Mouse (Mus musculus) frontal cortex, postnatal 14 days (tissue): ENCODE measurements around the gene Mef2a.
"Not testable (repeated sequence)": the region's sequence is repeated elsewhere in the genome, so short reads cannot be mapped to it uniquely, and the experiment has no call there.

Experiments
- DNase-seq, 2 experiments: peaks; one replicate each; pipeline ENCODE4 v3.0.0; 2022; ENCODE audit warnings: low spot score in 2 of 2

The Mef2a gene

DNA sequence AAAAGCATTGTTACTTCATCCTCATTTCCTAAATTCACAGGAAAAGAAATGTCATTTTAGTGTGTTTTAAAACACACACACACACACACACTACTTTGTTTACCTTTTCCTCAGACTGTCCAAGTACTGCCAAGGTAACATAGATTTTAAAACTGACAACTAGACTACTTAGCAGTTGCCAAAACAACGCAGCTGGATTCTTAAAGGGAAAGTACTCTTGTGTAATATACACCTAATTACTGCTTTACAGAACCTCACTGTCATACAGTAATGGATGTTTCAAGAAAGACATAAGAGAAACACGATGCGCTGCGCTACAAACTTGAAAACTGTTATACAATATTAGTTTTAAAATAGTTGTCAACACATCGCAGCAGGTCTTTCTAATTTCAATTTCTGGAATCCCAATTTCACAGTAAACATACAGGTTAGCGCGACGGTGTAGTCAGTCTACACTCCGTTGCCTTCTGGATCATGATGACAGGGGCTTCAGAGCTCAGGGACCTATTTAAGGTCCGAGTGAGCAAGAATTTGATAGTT is 1.2 kb downstream of the Mef2a start:
- no peak for DNase-seq

DNA sequence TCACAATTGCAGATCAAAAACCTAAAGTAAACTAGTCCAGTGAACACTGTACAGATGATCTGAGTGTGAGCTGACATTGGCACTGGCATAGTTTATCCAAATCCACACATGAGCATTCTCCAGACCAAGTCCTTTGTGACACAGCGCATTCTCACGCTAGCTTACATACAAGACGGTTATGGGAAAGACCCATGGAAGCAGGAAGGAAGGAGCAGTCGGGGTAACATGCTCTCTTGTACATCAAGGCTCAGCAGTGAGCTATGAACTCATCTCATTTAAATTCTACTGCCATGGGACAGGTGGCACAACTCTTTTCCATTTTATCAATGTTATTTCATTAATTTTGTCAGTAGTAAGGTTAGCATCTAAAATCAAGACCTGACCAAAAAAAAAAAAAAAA is 3.0 kb downstream of the Mef2a start:
- DNase-seq: no peak

DNA sequence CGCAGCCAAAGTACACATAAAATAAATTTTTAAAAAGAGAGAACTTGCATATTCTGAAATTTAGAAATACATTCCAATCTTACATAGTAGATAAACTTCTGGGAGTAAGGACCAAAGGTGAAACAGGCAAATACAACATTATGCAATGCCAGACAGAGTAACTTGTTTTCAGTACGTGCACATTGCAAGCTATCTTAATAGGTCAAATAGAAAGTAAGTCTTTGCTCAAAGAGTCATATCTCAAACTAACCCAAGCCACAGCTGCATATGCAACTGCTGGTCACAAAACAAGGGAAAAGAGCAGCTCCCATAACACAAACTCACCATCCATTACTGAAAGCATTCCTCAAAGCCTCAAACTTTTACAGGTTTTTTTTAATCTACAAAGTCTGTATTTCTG is 4.3 kb downstream of the Mef2a start:
- DNase-seq: no peak

DNA sequence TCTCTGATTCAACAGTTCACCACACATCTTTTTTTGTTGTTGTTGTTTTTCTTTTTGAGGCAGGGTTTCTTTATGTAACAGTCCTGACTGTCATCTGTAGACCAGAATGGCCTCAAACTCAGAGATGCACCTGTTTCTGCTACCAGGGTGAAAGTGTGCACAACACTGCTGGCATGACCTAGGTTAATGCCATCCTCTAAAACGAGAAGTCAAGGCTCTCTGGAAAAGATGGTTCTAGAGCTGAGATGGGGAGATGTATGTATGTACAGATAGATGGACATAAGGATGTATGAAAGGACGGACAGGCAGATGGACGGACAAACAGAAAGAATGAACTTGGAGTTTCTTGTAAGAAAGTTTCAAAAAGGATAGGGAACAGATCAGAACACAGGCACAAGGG is 12.1 kb downstream of the Mef2a start:
- no peak for DNase-seq

DNA sequence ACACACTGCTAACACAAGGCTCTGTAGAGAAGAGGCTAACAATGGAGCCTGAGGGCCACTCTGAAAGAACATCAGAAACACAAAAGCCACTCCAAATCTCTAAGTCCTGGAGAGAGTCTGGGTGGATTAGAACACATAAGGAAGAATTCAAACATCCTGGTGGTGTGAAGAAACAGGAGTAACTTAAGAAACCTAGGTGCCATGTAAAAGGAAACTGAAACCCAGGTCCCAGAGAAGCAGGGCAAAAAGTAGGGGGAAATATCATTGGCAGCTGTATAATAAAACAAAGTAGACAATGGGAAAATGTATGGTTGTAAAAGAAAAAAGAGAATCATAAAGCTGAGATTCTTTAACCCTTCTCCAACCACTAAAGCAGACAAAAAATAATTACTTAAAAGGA is 12.8 kb downstream of the Mef2a start:
- no peak for DNase-seq

DNA sequence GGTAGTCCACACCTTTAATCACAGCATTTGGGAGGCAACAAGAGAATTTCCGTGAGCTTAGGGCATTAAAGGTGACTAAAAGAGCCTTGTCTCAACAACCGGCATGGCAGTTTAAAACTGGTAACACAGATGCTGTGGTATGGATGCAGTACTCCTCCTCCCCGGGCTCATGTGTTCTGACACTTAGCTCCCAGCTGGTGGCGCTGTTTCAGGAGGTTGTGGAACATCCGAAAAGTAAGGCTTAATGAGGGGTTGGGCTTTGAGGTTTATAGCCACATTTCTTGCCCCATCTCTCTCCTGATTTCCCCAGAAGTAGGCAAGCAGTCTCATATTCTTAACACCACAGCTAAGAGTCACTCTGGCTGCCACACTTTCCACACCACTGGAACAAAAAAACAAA is 16.8 kb downstream of the Mef2a start:
- no peak for DNase-seq

DNA sequence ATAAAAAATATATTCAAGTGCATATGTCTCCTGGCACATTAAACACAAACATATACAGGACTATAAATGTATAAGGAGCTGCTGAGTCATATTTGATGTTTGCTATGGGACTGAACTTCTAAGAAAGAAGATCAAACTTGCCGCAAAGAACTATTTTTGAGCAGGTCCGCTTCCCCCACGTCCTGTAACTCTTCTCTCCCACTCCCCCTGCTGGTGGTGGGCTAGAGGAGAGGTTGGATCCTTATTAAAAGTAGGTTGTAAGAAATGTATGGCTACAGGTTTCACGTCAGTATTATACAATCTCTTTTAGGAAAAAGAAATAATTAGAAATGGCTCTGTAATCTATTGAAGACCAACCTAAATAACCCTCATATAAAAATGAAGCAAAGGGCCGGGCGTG is 19.0 kb downstream of the Mef2a start:
- DNase-seq: no peak

DNA sequence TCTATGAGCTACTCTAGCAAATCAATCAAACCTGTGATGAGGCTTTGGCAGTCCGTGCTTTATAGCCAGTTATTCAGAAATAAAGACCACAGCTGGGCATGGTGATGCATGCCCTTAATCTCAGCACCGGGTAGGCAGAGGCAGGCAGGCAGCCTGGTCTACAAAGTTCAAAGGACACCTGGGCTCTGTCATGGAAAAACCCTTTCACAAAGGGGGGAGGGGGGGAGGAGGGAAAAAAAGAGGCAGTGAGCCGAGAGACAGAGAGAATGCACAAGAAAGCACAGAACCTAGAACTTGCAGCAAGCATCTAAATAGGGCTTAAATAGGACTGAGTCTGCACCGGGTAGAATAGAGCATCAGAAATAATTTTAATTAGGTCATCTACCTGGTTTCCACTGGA is 19.7 kb downstream of the Mef2a start:
- no peak for DNase-seq

DNA sequence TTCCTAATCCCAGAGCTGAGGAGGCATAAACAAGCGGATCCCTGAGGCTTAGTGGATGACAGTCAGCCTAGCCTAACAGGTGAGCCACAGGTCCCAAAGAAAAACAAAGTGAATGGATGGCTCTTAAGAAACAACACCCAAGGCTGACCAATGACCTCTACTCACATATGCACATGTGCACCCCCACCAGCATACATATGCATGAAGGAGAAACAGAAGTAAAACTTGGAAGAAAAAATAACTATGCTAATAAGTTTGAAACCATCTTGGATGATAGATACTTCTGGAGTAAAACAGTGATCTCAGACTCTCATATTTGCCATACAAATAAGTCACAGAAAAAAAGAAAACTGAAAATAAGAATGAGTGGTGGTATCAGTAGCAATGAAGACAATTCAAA is 28.2 kb downstream of the Mef2a start:
- DNase-seq: no peak

DNA sequence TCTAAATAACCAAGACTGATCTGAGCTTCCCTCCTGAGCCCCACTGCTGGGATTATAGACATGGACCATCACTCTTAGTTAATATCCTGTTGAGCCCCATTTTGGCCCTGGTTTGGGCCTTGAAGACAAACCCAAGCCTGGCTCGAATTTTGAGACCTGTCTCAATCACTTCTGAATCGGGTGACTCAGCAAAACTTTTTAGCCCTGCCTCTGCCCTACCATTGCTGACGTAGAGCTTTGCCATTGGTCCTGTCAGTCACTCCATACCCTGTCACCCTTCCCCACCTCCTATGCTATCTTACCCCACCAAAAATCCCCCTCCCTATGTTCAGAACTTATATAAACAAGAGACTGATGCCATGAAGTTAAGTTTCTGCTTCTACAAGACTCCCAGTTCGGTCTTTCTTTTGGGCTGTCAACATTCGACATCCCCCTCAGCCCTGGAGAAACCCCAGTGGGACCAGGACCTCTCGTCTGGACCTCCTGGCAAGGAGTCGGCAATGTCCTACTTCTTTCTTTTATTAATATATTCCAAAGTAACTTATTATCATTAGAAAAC is 30.5 kb downstream of the Mef2a start:
- DNase-seq: no peak

DNA sequence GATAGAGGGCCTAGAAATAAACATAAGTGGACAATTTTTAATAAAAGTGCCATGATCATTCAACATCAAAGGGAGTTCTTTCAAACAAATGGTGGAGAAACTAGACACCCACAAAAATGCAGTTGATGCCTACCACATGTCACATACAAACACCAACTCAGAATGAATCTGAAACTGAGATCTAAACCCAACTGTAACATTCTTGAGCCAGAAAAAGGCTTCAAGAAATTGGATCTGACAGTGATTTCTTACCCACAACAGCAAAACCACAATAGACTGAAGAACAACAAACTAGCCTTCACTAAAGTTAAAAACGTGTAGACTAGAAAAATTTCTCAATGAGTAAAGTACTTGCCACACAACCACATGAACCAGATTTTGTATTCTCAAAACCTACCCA is 52.3 kb downstream of the Mef2a start:
- no peak for DNase-seq

DNA sequence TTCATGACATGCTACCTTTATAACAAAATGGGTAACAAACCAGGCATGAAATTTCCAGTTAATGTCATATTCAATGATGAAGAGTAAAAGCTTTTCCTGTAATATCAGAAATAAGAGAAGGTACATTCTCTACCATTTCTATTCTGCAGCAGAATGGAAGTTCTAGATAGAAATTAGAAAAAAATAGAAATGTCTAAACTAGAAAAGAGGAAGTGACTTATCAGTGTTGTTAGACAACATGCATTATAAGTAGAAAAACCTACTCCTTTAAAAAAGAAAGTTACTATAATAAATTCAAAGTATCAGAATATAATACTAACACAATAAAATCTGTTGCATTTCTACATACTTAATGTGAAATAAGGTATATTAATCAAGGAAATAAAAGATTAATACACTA is 54.0 kb downstream of the Mef2a start:
- DNase-seq: no peak

DNA sequence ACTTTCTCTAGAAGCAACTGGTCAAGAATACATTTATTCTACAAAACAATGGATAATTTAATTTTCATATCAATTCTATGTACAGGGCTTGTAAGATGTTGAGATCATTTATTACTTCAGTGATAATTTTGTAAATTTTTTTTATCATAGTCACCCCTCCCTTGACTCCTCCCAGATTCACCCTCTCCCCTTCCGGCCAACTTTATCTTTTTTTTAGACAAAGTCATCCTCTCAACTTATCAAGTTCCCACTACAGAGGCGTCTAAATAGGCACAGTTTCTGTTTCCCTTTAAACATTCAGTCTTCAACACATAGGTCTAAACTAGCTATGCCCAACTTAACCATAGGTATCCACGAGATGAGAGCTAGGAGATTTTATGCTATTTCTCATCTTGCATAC is 59.5 kb downstream of the Mef2a start:
- no peak for DNase-seq

DNA sequence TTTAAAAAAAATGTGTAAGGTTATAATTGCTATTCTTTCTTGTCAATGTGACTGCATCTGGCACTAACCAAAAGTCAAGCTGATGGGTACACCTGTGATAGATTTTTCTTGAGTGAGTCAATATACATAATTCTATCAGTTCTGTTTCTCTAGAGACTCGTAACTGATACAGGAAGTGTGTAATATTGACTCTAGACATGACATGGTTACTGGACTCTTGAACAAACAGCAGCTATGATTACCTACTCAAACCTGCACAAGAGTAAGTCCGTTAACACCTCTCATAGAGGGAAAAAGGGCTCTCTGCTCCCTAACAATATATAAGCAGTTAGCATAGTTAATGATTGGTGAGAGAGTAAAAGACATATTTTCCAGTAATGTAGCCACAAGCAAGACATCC is 62.5 kb downstream of the Mef2a start:
- no peak for DNase-seq

DNA sequence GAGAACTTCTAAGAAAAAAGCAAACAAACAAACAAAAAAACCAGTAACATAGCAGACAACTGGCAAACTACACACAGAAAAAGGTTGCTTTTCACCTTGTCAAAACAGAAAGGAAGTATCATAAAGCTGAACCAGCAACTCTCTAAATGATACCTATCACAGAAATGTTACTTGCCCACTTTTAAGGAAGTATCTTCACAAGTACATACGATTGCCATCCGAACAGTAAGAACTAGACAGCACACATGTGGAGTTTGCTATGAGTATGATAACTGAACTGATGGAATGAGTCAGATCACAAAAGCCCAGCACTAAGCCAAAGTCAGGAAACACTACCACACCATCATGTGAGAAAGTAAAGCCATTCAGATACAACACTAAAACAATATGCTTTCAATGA is 64.6 kb downstream of the Mef2a start:
- DNase-seq: no peak

DNA sequence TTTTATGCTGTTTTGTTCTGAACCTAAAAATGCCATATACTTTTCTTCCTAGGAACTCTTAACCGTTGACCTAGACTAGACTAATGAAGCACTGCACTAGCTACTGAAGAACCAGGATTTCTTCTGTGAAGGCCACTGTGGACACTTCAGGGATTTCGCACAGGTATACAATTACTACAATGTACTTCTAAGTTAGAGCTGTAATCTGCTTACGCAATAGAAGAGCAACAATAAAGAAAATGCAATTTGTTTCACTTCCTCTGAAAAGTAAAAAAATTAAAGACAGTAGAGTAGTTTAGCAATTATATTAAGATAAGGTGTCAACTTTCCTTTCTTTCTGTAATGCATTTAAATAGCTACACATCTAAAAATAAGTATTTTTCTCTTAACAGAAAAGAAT is 65.6 kb downstream of the Mef2a start:
- no peak for DNase-seq

DNA sequence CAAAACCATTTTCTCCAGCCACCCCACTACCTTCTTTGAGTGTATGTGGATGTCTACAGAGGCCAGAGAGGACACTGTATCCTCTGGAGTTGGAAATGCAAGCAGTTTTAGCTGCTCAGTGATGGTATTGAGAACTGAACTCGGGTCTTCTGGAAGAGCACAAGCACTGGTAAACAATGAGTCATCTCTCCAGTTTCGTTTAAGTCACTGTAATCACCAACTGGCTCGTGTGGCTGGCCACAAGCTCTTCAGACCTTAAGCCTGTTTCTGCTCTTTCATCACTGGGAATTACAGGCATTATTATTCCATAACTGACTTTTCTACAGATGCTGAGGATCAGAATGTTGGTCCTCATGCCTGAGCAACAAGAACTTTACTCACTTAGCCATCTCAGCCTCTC is 67.7 kb downstream of the Mef2a start:
- DNase-seq: no peak

DNA sequence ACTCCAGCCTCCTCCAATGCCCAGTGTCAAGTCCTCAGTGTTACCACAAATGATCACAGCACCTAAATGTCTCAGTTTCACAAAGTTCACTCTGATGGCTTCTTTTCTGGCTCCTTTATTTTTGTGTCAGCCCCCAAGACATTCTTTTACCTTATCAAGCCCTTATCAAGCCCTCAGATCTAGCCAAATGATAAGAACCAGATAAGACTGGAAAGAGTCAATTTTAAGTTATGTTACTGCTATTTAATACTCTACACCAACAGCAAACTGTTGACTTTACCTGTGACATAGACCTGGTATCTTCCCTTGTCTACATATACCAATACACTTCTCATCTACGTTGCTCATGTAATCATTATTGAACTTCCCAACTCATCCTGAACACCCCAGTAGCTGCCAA is 76.2 kb downstream of the Mef2a start:
- no peak for DNase-seq

DNA sequence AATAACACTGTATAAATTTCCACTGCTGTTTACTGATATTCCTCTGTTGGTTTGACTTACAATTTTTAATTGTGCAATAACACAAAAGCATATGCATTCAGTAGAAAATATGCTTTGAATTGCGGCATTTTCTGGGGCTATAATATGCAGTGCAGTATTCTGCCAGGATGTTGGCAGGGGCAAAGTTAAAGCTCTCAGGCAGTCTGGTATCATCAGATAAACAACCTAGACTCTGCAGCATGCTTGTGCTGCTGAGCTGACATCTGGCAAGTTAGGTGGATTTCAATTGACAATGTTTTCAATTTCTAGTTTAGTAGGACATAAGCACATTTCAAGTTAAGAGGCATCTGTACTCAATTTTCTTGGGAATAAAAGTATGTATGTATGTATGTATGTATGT is 81.3 kb downstream of the Mef2a start:
- DNase-seq: no peak

DNA sequence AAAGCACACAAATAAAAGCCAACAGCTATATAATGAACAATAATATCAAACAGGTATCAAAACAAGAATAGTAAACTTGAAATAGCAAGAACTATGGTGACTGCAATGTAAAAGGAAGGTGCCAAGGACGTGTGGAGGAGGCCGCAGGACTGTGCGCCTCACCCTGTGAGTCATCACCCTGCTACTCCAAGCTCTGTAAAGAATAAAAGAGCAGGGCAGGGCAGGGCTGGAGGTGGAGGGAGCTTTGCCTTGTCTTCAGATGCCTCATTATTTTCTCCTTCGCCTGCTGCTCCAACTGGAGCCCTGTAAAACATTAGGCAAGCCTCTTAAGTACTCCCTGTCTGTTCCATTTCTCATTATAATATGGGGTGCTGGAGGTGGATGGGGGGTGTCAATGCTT is 85.2 kb downstream of the Mef2a start:
- DNase-seq: no peak

DNA sequence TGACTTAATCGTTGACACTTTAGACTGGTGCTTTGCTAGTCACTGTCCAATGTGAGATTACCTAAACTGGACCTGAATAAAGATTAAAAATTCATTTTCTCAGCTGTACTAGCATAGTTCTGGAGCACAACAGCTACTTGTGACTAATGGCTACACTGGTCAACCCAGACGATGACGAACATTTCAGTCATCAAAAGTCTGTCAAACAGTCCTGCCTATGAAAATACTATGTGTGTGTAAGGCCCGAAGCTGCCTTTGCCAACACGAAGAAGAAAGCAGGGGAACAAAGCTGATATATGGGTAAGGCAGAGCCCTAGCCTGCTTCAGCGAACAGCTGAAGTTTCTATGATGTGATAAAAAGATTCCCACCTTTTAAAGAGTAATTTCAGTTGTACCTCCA is 89.1 kb downstream of the Mef2a start:
- DNase-seq: no peak

DNA sequence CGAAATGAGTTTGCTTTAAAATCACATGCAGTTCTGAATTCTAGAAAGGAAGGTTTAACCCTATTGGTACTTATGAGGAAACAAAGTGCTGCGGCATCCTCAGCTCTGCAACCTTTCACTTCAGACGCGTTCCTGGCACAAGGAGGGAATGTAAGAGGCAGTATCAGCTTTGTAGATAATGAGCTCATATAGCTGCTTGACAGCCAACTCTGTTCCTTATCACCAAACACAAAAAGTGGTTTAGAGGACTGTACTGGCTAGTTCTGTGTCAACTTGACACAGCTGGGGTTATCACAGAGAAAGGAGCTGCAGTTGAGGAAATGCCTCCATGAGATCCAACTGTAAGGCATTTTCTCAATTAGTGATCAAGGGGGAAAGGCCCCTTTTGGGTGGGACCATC is 102.2 kb downstream of the Mef2a start:
- DNase-seq: not testable (repeated sequence)

DNA sequence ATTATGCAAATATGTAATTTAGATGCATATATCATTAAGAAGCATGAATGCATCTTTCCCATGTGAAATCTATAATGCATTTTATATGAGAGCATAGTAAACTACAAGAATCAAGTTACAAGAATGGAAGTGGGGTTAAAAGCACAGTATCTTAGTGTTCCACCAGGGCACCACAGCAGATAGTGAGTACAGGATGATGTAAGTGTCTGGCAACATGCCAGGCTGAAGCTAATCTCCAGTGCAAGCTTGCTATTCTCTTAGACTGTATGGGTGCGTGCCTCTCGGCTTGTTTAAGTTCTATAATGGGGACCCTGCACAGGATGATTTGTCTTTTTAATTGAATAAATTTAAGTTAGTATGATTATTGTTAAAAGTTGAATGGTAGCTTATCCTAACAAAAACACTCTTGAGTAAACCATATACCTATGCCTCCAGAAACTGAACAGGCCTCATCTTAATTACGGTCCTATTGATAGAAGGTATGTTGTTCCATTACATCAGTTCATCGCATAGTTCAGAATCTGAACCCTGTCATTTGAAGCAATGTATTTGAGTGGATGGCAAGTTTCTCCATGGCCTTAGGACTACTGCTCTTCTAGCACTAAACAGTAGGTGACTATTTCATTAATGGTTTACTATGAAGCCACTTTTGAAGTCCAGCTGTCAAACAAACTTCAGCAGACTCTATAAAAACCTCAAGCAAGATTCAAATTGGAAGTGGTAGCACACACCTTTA is 112.7 kb downstream of the Mef2a start:
- DNase-seq: no peak

DNA sequence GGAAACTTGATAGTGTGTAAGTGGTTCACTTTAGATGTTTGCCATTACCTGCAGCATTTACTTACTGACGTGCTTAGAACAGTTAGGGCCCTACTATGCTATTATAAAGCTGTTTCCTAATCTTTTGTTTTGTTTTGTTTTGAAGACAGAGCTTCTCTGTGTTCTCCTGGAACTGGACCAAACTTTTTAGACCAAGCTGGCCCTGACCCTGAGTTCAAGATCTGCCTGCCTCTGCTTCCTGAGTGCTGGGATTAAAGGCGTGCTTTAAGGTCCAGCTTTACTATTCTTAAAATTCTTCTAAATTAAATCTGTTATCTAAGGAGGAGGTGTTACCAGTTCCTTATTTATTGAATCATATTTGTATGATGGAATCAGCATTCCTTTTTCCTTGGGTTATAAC is 126.6 kb downstream of the Mef2a start:
- no peak for DNase-seq
